Mouse (Mus musculus) heart, adult 8-10 months (tissue): Measurements from ENCODE around the gene Gm27029. TPM values are rescaled to one million over a fixed set of nuclear protein-coding genes. Genes with fewer than 3 reads are reported as not detected.
A peak's percentile ranks its signal among the peaks of the same experiment; 100 is the strongest.
"Not testable (repeated sequence)": the region's sequence is repeated elsewhere in the genome, so short reads cannot be mapped to it uniquely, and the experiment has no call there.

ENCODE experiments used
- DNase-seq: peaks from one replicate; pipeline ENCODE4 v3.0.0; 2022; ENCODE audit warnings: low spot score
- total RNA-seq, 4 experiments: library from RNA; stranded (reverse); gene quantifications; 2 replicates each; pipeline ENCODE4 v1.2.4; 2022

The Gm27029 gene
- 10 to 100 TPM in 1 of 4 experiments, 1 to 10 TPM in 3; 5.0 to 11.5 (median 6.8) TPM for total RNA-seq

DNA sequence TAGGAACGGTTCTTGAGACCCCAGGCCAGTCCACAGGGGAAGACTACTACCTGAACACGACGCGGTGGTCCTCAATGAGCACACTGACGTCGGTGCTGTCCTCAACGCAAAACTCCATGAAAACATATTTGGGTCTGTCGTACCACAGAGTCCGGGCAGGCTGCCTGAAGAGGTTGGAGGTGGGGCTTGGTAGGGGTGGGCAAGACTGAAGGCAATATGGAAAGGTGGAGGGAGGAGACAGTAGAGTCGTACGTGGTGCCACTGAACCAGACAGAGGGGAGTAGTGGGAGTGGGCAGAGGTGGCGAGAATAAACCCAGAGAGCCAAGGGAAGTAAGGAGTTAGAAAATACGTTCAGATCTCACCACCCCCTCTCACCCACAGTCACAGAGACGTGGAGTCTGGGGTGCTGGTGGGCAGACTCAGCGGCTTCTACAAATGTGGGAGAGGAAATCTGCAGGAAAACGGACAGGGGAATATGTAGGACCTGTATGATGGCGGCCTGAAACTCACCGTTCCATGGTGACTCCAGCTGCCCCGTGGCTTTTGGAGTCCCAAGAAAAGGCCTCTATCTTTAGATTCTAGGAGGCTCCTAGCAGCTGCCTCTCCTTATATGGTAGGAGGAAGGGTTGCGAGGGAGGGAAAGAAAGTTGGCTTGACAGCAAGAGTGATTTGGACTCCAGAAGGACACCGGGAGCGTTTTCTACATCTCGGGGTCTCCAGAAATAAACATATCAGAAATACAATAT is at the start of gene Gm27029:
Gene Gm27029 (minus strand): TSS at position 692 of the 747 bp plus-strand sequence.
- no peak for DNase-seq

DNA sequence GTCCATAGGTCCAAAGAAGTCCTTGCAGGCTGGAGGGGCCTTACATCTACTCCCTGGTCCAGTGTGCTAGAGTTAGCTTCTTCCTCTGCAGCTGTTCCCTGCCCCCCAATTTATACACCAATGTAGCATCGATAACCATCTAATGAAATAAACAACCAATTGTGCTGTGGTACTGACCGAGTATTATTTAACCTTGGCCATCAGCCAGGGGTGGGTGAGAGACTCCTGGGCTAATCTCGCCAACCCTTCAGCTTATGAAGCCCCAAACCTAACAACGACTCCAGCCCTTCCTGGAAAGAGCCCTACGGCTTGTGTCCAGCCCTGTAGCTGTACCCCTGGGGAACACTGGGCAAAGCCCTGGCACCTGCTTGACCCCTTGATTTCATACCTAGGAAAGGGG is 49.7 kb upstream of the Gm27029 start:
- no peak for DNase-seq

DNA sequence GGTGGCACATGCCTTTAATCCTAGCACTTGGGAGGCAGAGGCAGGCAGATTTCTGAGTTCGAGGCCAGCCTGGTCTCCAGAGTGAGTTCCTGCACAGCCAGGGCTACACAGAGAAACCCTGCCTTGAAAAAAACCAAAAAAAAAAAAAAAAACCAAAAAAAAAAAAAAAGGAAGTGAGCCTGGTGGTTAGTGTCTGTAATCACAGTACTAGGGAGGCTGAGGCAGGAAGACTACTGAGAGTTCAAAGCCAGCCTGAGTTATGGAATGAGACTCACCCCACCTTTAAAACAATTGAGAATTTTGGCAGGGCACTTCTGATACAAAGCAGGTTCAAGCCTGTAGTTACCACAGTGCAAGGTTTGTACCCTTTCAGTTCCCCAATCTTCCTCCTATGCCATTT is 49.1 kb upstream of the Gm27029 start:
- DNase-seq, result not testable (repeated sequence)

DNA sequence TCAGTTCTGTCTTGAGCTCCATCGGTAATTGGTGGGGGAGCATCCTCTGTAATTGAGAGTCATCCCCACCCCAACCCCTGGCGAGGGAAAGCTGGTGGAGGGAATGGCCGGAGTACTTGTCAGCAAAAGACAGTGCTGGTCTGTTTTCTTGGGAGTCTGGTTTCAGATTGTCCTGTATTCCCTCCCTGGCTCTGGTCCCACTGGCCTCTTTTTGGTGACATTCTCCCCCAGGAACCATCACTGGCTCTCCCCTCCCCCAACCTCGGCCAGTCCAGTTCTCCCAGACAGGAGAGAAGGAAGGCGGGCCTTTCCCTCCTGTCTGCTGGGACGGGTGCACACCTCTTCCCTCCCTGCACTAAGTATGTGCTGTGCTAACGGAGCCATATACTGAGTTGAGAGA is 47.7 kb upstream of the Gm27029 start:
- no peak for DNase-seq

DNA sequence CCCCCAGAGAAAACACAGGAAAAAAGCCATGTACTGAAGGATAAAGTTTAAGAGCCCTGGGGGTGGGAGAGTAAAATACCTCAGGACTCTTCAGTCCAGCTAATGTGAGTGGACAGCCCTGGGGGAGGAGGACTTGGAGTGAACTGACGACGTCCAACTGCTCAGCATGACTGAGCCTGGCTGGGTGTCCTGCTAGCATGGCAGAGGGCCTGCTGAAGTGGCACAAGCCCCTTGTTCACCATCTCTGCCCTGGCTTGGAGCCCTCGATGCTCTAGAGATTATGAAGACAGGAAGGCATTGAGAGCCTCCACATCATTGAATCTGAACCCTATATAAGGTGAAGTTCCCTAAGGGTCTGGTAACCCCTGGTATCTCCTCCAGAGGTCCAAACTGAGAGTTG is 47.3 kb upstream of the Gm27029 start:
- no peak for DNase-seq

DNA sequence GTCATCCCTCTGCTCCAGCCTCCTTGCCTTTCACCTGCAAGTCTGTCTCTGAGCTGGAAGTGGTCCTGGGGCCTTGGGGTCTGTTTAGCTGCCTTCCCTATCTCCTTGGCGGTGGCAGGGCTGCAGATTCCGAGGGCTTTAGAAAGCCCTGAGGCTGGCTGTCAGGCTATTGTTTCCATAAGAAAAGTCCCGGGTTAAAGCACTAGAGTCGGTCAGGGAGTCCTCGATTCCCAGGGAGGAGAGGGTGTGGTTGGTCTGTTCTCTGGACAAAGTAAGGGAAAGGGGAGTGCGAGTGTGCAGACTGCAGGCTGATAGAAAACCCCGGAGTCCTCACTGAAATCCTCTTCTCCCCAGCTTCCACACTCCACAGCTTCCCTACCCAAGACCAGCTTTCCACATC is 45.6 kb upstream of the Gm27029 start:
- no peak for DNase-seq

DNA sequence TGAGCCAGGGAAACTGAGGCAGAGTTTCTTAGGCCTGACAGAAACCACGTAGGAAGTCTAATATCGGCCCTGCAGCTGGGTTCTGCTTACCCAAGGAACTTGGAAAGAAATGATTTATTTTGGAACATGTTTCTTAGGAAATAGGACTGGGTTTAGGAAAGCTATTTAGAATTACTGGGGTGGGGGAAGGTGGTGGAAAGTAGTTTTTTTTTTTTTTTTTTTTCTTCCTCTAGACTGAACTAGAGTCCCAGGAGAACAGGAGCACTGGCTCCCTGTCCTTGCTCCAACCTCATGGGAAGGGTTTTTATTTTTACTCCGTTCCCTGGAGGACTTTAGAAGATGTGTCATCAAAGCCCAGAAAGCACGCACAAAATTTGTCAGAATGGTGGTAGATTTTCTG is 44.6 kb upstream of the Gm27029 start:
- no peak for DNase-seq

DNA sequence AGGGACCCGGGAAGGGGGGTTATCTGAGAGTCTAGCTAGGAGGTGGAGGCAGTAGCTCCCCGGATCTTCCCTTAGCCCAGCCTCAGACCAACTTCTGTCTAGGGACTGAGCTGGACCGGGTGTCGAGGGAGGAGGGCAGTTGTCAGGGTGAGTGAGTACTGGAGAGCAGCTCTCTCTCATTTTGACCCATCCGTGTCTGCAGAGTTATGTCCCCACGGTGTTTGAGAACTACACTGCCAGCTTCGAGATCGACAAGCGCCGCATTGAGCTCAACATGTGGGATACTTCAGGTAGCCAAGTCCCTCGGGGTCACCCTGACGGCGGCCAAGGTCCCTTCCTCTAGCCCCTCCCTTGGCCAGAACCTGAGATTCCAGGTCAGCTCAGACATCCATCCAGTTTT is 44.1 kb upstream of the Gm27029 start:
- DNase-seq, result no peak

DNA sequence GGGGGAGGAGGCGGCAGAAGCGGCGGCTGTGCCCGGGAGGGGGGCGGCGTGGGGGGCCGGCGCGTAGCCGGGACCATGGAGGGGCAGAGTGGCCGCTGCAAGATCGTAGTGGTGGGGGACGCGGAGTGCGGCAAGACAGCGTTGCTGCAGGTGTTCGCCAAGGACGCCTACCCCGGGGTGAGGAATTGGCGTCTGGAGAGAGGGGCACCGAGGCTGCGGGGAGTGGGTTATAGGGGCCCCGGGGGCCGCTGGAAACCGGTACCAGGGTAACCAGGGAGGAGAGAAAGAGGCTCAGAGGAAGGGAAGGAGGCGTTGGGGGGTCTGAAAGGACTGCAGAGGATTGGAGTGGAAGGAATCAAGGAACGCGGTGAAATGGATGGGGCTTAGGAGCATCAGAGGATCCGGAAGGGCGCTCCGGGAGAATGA is 43.7 kb upstream of the Gm27029 start:
- DNase-seq, result no peak

DNA sequence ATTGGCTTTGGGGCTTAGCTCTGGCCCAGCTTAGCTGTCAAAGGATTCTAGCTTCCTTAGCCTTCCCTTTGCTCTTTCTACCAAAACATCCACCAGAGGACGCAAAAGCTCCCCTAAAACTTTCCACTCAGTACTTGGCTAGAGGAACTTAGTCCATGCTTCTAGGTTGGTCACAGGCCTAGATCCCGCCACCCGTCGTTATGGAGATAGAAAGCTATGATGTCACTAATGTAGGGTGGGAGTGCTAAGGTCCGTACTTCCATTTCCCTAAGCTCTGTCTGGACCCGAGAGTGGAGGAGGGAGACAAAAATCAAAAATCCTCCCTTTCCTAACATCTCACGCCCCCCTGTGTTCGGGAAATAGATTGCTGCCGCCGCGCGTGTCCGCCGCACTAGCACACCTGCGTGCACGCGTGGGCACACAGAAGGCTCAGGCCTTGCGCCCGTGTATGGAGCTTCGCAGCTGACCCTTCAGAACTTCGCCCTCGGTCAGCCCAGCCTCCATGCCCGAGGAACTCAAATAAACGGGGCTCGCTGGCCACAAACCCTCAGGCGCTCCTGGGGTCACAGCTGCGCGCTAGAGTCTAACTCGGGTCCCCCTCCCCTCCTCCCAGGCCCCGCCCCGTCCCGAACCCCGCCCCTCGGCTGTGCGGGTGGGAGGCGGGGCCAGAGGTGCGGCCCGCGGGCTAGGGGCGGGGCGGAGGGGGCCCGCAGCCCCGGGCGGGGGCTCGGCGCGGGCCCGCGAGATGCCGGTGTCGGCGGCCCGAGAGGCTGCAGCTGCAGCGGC is 43.1 kb upstream of the Gm27029 start:
- DNase-seq, result peak; percentile 74

DNA sequence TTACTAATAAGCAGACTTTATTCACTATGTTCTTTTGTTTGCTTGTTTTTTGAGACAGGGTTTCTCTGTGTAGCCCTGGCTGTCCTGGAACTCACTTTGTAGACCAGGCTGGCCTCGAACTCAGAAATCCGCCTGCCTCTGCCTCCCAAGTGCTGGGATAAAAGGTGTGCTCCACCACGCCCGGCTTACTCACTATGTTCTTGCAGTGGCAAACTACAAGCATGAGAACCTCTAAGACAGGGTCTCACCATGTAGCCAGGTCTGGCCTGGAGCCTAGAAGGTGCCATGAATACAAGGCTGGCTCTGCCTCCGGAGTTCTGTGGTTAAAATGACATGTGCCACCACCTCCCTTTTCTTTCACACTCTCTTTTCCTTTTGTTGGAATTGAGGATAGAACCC is 42.0 kb upstream of the Gm27029 start:
- not testable (repeated sequence) for DNase-seq

DNA sequence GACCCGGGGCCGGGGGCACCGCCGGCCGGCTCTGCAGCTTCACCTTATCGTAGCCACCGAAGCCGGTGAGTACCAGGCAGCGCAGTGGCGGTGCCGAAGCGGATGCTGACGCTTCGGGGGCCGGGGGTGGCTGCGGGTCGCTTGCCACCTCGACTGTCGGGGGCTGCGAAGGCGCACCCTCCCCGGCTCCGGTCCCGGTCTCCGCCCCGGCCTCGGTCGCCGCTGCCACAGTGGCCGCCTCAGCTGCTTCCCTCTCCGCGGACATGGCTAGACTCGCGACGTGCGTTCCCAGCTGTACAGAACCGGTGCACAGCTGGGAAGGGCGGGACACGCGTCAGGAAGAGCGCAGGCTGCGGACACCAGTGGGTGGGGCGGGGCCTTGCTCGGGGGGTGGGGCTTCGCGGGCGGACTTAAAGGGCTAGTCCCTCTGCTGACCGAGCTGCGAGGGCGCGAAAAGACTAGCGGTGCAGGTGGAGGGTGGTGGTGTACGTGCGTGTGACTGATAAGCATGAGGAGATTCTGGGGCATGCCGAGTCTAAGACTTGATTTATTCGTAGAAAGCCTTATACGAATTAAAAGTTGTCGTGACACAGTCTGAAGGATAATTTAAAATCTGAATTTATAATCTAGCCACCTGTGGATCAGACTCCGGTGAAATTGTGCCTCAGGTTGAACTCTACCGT is 41.4 kb upstream of the Gm27029 start, which contains the start of gene Vat1:
Gene Vat1 (minus strand): TSS at position 362 of the 683 bp plus-strand sequence.
- DNase-seq, result peak; percentile 70

DNA sequence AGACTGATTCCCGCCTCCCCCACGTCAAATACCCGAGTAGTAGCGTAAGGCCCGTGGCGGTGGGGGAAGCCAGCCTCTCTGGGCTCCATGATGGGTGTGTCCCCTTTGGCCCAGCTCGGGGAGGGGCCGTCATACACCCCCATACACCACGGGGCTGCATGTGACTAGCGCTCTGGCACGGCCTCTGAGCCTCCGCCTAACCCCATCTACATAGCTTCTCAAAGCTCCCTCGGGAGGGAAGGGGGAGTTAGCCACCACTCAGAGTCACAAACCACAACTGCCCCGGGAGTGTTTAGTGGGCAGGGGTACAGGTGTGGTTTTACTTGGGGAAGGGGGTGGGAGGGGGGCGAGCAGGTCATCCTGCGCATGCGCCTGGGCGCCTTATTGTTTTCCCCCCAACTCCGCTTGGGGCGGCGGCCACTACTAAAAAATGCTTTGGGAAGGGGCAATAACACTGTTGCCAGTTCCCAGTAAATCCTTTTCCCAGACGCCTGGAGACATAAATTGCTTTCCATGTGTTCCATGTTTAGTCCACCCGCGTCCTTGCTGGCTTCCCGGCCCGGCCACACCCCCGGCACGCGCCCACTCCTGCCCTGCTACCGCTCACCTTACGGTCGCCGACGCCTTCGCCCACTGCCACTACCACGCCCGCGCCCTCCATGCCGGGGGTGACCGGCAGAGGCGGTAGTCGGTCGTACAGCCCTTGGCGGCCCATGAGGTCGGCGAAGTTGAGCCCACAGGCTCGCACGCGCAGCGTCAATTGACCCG is 40.7 kb upstream of the Gm27029 start:
- peak; percentile 73 for DNase-seq

DNA sequence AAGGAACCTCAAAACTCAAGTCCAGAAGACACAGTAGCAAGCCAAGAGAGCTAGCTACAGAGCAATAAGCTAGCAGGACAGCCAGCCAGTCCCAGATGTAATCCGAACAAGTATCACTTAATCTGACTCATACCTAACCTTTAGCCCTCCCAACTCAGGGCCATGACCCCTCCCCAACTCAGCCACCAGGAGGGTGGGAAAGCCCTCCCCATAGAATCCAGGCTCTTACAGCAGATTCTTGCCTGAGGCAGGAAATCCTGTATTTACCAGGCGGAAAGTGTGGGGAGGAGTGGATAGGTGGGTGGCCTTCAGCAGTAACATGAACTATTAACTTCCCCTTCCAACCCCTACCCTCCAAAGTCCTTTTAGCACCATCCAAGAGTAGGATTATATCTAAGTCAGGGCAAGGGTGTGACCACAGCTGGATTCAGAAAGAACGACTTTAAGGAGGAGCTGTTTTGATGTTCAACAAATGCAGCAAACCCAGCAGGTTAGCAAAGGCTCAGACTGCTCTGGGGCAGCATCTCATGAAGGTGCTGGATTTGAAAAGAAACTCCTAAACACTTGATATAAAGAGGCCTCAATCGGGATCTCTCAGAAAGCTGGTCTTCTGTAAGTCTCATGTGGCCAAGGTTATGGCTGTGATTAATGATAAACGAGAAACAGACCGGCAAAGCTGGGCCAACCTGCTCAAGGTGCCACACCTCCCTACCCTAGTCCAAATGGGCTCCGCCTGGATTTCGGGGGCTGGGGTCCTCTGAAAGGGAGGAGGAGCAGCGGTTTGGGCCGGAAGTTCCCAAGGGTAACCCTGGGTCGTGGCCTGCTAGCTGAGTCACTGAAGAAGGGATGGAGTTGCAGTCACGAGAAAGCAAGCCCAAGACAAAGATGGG is 39.9 kb upstream of the Gm27029 start, which contains the start of gene Rnd2:
Gene Rnd2 (plus strand): TSS at position 789 of the 890 bp plus-strand sequence.
- no peak for DNase-seq

DNA sequence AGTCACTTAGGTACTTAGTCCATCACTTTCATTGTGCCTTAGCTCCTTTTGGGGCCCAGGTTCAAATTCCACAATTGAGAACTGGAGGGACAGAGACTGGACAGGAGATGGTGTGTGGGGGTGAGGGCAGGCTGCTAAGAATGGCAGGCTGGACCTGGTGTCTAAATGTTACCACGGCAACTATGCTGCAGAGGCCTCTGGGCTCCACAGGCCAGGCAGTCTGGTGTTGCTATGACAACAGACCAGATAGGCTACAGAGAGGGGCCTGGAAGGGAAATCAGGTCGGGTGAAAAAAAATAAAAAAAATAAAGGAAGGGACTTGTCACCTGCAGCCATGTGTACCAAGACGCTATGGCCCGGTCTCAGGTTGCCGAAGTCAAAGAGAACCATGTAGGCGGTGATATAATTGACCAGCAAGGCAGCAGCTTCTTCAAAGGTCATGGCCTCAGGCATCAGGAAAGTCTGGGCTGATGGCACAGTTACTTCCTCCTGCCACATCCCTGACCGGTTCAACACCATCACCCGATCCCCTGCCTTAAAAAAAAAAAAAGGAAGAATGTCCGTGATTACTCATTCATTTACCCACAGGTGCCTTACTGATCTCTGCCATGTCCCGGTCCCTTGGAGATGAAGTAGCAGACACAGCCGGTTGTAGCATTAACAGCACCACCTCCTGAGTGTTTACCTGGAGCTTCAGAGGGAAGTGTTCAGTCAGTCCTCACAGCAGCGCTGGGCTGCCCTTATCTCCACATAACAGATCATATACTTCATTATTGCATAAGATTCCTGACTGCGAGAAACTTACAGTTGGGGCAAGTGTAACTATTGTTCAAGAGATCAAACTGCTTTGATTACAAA is 38.2 kb upstream of the Gm27029 start:
- no peak for DNase-seq

DNA sequence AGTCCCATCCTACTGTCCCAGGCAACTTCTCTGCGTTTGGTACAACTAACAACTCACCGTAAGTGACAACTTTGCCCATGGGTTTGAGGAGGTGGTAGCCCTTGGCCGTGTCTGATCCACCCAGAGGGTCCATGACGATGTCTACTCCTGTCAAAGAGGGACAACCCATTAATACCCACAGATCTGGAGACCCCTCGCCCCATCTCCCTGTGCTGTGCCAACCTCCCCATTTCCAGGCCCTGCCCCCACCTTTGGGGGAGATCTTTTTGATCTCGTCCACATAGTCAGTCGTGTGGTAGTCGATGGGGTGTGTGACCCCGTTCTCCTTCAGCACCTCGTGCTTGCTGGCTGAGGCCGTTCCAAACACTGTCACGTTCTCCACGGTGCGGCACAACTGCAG is 37.5 kb upstream of the Gm27029 start:
- no peak for DNase-seq

DNA sequence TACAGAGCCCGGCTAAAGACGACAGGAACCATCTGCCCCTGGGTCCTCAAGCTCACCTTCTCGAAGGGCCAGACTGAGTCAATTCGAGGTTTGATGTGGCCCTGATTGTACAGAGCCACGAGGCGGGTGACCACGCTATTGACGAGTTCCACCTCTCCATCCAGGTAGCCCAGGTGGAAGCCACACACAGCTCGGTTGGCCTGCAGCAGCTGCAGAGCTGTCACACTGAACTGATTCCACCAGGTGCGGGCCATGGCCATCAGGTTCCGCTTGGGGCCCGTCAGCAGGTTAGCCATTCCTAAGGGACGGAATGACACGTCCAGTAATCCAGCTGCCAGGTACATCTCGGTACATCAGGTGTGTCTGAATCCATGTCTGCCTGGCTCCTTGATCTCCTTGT is 35.7 kb upstream of the Gm27029 start:
- DNase-seq, result no peak

DNA sequence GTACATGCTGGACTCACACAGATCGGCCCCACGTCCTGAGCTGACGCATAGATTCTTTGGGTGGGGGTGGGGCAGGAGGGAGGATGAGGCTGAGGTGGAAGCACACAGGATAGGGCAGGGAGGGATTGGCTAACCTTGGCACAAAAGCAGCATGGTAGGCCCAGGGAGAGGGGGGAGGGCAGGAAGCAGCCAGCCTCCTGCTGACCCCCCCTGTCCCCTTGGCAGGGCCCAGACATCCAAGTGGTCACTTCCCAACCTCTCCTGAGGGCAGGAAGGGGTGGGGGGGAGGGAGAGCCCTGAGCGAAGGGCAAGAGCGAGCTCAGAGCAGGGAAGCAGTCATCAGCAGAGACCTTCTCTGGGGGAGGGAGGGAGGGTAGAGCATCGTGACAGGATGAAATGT is 35.1 kb upstream of the Gm27029 start:
- no peak for DNase-seq

DNA sequence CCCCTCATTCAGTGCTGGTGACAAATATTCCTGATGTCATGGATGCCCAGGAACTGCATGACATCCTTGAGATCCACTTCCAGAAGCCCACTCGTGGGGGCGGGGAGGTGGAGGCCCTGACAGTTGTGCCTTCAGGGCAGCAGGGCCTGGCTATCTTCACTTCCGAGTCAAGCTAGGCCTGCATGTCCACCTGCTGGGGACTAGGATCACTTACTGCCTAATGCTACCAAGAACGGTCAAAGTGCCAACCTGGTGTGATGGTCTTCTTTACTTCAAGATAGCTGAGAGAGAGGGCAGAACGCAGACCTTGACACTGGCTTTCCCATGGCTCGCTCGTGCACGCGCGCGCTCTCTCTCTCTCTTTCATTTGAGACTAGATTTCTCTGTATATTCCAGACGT is 33.6 kb upstream of the Gm27029 start:
- DNase-seq, result no peak

DNA sequence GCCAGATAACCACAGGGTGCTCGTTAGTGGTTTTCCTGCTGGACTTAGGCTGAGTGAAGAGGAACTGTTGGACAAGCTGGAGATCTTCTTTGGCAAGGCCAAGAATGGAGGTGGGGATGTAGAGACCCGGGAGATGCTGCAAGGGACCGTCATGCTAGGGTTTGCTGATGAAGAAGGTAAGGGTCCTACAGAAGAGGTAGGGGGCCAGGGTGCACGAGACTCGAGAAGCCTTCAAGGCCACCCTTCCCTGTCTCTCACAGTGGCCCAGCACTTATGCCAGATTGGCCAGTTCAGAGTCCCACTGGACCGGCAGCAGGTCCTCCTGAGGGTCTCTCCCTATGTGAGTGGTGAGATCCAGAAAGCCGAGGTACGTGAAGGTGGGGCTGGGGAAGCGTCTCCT is 33.0 kb upstream of the Gm27029 start:
- no peak for DNase-seq
